Mouse (Mus musculus) erythroblast, embryonic 14.5 days (primary cell): Measurements from ENCODE around the gene Rpgrip1.

Experiments used
- GATA1 ChIP-seq: IDR thresholded peaks from 2 replicates; pipeline ENCODE4 v1.6.1; 2012; ENCODE audit warnings: low read length, inconsistent platforms, mixed read lengths
- TAL1 ChIP-seq: IDR thresholded peaks from 3 replicates; pipeline ENCODE4 v1.6.1; 2012; ENCODE audit warnings: low read length, inconsistent platforms, mixed read lengths

DNA sequence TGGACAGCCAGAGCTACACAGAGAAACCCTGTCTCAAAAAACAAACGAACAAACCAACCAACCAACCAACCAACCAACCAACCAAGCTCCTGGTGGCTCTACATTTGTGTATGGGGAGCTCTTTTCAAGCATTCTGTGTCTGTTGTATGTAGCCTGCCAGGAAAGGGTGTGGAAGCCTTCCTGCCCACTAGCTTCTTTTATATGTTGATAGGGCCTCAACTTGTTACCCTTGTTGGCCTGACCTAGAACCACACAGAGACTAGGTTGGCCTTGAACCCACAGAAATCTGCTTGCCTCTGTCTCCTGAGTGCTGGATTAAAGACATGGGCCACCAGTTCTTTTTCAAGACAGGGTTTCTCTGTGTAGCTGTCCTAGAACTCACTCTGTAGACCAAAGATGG, 3.6 kb downstream of the Rpgrip1 start:
- TF ChIP-seq TAL1 (no peak), GATA1 (no peak)
